Mouse (Mus musculus) lung, adult 2 months (tissue): ENCODE results near the gene Homer2.

Experiments used
- CTCF ChIP-seq: fragments of 200-500 bp; IDR thresholded peaks from 2 replicates; pipeline ENCODE4 v1.5.1; 2011; ENCODE audit warnings: mild to moderate bottlenecking, low read length, control low read depth; ENCODE audit not compliant: insufficient read depth
- POLR2A ChIP-seq: fragments of 200-500 bp; IDR thresholded peaks from 2 replicates; pipeline ENCODE4 v1.6.1; 2011; ENCODE audit warnings: low read depth, mild to moderate bottlenecking, control low read depth, low read length, borderline replicate concordance; ENCODE audit errors: extremely low read depth

- TF ChIP-seq CTCF, result no peak
- TF ChIP-seq POLR2A, result no peak
These were observed 137.1 kb downstream of the Homer2 start for GRCm38 (mm10) chr7:81570271-81570670.
